Mouse (Mus musculus) intestine, embryonic 16.5 days (tissue): Measurements from ENCODE around the gene Cachd1. TPM values are rescaled to one million over a fixed set of nuclear protein-coding genes. Genes with fewer than 3 reads are reported as not detected.

ENCODE experiments used
- ATAC-seq: fragments of 200-750 bp; cut with Nextera tagmentation; 2 replicates; pipeline ENCODE4 v1.8.0; 2017; ENCODE audit warnings: moderate TSS enrichment, moderate library complexity
- H3K27ac ChIP-seq: fragments of 300-500 bp; sonication (generic); 2 replicates; pipeline ENCODE4 v1.5.1; 2014; ENCODE audit warnings: mild to moderate bottlenecking, low read length
- H3K27me3 ChIP-seq: fragments of 300-500 bp; sonication (generic); replicated peaks from 2 replicates; pipeline ENCODE4 v1.6.1; 2014; ENCODE audit warnings: low read length, control low read depth, mixed read lengths; ENCODE audit not compliant: control insufficient read depth, insufficient read depth
- H3K36me3 ChIP-seq: fragments of 300-500 bp; sonication (generic); 2 replicates; pipeline ENCODE4 v1.6.1; 2014; ENCODE audit warnings: low read length, control low read depth; ENCODE audit not compliant: control insufficient read depth, insufficient read depth
- H3K4me1 ChIP-seq: fragments of 300-500 bp; sonication (generic); 2 replicates; pipeline ENCODE4 v1.6.1; 2014; ENCODE audit warnings: low read length, control low read depth, mixed read lengths; ENCODE audit not compliant: control insufficient read depth, insufficient read depth
- H3K4me2 ChIP-seq: fragments of 300-500 bp; sonication (generic); 2 replicates; pipeline ENCODE4 v1.6.1; 2014; ENCODE audit warnings: low read depth, low read length, control low read depth
- H3K4me3 ChIP-seq: fragments of 300-500 bp; sonication (generic); 2 replicates; pipeline ENCODE4 v1.5.1; 2014; ENCODE audit warnings: mild to moderate bottlenecking, low read length
- H3K9ac ChIP-seq: fragments of 300-500 bp; sonication (generic); 2 replicates; pipeline ENCODE4 v1.6.1; 2014; ENCODE audit warnings: low read depth, low read length
- H3K9me3 ChIP-seq: fragments of 300-500 bp; sonication (generic); 2 replicates; pipeline ENCODE4 v1.6.1; 2016; ENCODE audit warnings: low read length, control low read depth; ENCODE audit not compliant: control insufficient read depth
- WGBS: fragments of 180-500 bp; shearing (Covaris S2); extraction: QIAGEN DNeasy Blood & Tissue Kit; methylation state at CpG from one replicate; pipeline ENCODE4 v1.1.7; 2014; 5-methylcytosine and 5-hydroxymethylcytosine counted together
- polyA plus RNA-seq: library from polyadenylated mRNA; unstranded; fragments of >200 nt; fragmentation: Nextera tagmentation; extraction: Ambion mirVana; gene quantifications from 2 replicates; pipeline ENCODE4 v1.2.1, GENCODE M21; 2015

Gene Cachd1
- polyA plus RNA-seq, 1 experiment from 2014 or later = 7.8 TPM

DNA sequence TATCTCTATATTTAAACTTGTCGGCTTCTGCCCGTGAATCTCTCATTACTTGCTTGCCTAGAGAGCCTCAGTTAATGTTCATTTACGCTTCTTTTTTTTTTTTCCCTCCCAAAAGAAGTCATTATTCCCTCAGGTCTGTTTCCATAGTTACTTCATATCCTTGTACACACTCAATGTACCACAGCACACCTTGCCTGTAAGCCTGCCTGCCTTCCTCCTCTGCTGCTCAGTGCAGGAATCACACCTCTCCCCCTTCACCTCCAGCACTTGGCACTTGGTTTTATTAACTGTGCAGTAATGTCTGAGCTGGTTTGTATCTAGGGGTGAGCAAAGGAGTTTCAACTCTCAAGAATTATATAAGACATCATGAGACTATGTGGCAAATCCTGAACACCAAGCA is 121.5 kb downstream of the Cachd1 start:
- 85% methylated on average over 3 of the region's 3 CpGs for WGBS
- H3K4me1 ChIP-seq = peaks cover 4% of the 10 kb centered on the region
- no peak overlapping the region for H3K4me2 ChIP-seq
- no peak overlapping the region for H3K9ac ChIP-seq
- H3K27me3 ChIP-seq = no peaks in the 10 kb centered on the region
- H3K4me3 ChIP-seq = no peak overlapping the region
- no peak for ATAC-seq
- H3K9me3 ChIP-seq = no peaks in the 10 kb centered on the region
- H3K27ac ChIP-seq = no peak overlapping the region
- no peaks in the 10 kb centered on the region; the same call in 1 of the 2 replicates for H3K36me3 ChIP-seq

DNA sequence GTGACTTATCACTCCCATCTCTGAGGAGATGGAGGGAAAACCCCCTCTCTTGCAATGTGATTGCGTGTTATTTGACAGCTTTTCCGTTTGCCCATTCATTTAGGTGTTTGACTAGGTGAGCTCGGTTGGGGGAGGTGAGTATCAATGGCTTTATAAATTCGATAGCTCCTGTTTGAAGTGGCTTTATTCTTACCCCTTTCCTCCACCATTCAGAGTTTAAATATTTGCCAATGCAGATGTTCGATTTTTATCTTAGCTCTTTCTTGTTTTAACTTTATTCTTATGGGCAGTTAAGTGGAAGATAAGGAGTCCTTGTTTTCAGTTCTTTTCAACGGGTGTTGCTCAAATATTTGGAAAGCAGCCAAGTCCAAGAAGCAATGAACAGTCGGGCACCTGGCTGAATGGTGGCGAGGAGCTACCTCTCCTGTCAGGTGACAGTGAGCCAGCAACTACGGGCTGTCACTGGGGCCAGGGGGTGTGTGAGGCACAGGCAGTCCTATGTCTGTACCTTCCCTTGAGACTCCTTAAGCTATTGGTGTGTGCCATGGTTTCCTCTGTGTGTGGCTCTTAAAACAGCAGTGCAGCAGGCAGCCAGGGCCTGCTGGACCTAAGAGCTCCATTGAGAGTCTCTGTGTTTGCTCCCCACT is 133.3 kb downstream of the Cachd1 start:
- Histone ChIP-seq H3K27me3 (no peaks in the 10 kb centered on the region), H3K36me3 (no peaks in the 10 kb centered on the region), H3K9me3 (no peaks in the 10 kb centered on the region), H3K9ac (peak overlapping the region; percentile 4; the same call in 1 of the 2 replicates), H3K4me1 (peaks cover 34% of the 10 kb centered on the region), H3K4me2 (no peak overlapping the region; the same call in 1 of the 2 replicates), H3K27ac (peak overlapping the region; percentile 74), H3K4me3 (no peak overlapping the region)
- 40% methylated on average over 9 of the region's 9 CpGs for WGBS
- ATAC-seq = peak; percentile 96

DNA sequence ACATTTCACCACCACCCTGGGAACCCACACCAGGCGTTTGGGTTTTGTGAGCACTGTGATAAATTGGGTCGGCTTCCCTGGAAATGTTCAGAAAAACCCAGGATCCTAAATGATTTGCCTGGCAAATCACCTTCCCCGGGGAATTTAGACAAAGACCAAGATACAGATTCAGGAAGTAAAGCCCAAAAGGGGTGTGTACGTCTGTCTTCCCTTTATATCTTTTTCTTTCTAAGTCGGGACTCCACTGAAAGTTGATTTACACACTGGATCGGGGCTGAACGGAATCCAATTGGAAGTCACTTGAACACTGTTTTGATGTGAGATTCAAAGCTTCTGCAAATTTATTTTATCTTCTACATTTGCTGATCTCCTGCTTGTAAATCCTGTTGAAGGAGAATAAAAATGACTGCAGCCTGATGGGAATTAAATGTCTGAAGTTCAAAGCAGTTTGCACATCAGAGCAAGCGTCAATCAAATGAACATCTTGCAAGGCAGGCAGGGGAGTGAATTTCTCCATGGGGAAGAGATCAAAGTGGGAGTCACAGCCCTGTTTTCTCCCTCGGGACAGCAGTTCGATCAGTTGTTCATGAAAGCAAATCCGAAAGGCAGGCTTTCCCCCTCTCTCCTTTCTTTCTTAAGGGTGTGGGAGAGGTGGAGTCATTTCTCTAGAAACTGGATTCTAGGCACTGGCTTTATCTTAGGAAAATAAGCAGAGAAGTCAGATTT is 134.3 kb downstream of the Cachd1 start:
- H3K9ac ChIP-seq = 0 out of 2 replicates have a peak overlapping the region, but pooled peaks have one; percentile 4
- no peak for ATAC-seq
- H3K4me1 ChIP-seq = peaks cover 32% of the 10 kb centered on the region
- peak overlapping the region; percentile 1; the same call in 1 of the 2 replicates for H3K4me2 ChIP-seq
- H3K36me3 ChIP-seq = no peaks in the 10 kb centered on the region
- no peaks in the 10 kb centered on the region for H3K9me3 ChIP-seq
- no peaks in the 10 kb centered on the region for H3K27me3 ChIP-seq
- H3K27ac ChIP-seq = peak overlapping the region; percentile 74
- WGBS = 29% methylated on average over 11 of the region's 11 CpGs
- H3K4me3 ChIP-seq = no peak overlapping the region

DNA sequence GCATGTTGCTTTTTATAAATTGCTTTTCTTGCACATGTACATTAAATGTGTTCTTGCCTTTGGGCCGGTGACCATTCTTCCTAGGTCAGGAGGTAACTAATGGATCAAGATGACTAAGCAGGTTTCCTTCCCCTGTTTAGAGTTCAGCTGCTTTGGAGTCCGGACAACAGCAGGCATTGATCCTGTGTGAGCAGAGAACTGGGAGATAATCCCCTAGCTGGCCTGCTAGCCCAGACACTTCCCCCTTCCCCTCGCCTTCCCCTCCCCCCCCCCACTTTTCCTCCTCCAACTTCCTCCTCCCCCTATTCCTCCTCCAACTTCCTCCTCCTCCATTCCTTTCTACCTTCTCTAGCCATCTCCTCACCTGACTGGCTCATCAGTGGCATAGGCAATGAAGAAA is 135.2 kb downstream of the Cachd1 start:
- 29% methylated on average over 3 of the region's 3 CpGs for WGBS

DNA sequence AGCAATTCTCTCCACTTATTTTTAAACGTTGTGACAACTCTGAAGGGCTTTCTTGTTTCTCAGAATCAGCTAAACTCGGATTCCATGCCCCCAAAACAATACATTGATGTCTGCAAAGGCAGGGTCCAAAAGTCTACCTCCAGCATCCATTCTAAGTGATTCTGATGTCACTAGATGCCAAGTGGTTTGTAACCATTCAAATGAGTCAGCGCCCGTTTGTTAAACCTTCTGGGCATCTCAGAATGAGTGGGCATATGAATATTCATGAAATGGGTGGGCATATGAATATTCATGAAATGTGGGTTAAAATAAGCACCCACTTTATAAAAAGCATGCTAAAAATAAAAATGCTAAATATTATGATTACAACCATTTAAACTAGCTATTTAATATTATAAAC is 137.2 kb downstream of the Cachd1 start:
- H3K9me3 ChIP-seq = no peaks in the 10 kb centered on the region
- ATAC-seq = no peak
- 73% methylated on average over 4 of the region's 4 CpGs for WGBS
- peaks cover 32% of the 10 kb centered on the region for H3K4me1 ChIP-seq
- H3K9ac ChIP-seq = no peak overlapping the region
- H3K36me3 ChIP-seq = no peaks in the 10 kb centered on the region
- no peak overlapping the region for H3K4me3 ChIP-seq
- no peaks in the 10 kb centered on the region for H3K27me3 ChIP-seq
- no peak overlapping the region for H3K4me2 ChIP-seq
- no peak overlapping the region for H3K27ac ChIP-seq

More for the DNA sequence above, 135.2 kb downstream of the Cachd1 start:
- H3K9me3 ChIP-seq = no peaks in the 10 kb centered on the region
- peaks cover 32% of the 10 kb centered on the region for H3K4me1 ChIP-seq
- H3K27me3 ChIP-seq = no peaks in the 10 kb centered on the region
- H3K4me2 ChIP-seq = peak overlapping the region; percentile 20; the same call in 1 of the 2 replicates
- H3K27ac ChIP-seq = peak overlapping the region; percentile 59; the same call in 1 of the 2 replicates
- H3K36me3 ChIP-seq = no peaks in the 10 kb centered on the region
- no peak overlapping the region for H3K4me3 ChIP-seq
- no peak overlapping the region for H3K9ac ChIP-seq
- no peak for ATAC-seq

DNA sequence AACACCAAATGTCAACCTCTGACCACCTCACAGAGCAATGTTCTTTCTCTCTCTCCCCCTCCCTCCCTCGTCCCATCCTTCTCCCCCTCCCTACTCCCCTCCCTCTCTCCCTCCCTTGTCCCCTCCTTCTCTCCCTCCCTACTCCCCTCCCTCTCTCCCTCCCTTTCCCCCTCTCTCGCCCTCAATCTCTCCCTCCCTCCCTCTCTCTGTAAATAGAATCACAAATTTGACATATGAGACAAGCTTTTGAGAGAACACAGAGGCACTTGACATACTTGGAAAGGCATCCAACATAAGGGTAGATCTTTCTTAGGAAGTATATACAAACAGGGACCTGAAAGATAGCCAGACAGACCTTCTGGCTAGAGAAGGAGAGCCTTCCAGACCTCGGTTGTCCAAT is 138.1 kb downstream of the Cachd1 start:
- Histone ChIP-seq H3K9me3 (no peaks in the 10 kb centered on the region), H3K4me3 (no peak overlapping the region), H3K27me3 (no peaks in the 10 kb centered on the region), H3K4me1 (peaks cover 27% of the 10 kb centered on the region), H3K36me3 (no peaks in the 10 kb centered on the region), H3K9ac (no peak overlapping the region), H3K27ac (no peak overlapping the region), H3K4me2 (no peak overlapping the region)
- WGBS = 23% methylated on average over 3 of the region's 3 CpGs
- ATAC-seq = no peak

DNA sequence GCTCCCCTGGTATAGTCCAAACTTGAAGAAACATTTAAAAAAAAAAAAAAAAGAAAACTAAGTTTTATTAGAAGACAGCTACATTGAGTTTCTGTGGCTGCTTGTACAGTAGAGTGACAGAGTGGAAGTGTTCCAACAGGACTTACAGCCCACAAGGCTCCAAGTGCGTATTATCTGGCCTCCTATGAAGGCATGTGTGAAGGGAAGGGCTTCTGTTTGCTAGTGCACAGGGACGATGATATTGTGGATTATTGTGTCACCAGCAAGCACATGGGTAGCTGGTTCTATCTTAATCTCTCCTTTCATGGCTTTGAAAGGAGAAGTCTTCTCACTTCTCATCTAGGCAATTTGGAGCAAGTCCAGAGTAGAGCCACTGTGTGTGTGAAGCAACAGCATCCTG is 138.6 kb downstream of the Cachd1 start:
- Histone ChIP-seq H3K9ac (no peak overlapping the region), H3K4me2 (no peak overlapping the region), H3K4me1 (peaks cover 27% of the 10 kb centered on the region), H3K27ac (no peak overlapping the region), H3K36me3 (no peaks in the 10 kb centered on the region), H3K4me3 (no peak overlapping the region), H3K27me3 (no peaks in the 10 kb centered on the region), H3K9me3 (no peaks in the 10 kb centered on the region)
- WGBS = 56% methylated on average over 2 of the region's 2 CpGs
- no peak for ATAC-seq

DNA sequence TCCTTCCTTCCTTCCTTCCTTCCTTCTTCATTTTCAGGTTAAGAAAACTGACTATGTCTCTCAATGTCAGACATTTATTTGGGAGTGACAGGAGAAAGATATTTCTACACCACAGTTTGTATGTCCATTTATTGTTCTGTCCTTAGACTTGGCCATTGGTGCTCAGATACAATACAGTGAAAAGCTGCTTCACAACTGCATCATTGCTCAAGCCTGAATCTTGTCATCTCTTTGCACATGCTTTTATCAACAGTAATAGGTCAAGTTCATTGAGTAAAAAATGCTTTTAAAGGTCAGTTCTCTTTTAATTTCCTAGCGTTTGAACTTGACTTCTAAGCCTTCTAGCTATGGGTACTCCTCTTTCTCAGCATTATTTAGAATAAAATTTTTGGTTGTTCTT is 141.0 kb downstream of the Cachd1 start:
- ATAC-seq = no peak
- H3K36me3 ChIP-seq = no peaks in the 10 kb centered on the region
- H3K9ac ChIP-seq = no peak overlapping the region
- H3K4me2 ChIP-seq = no peak overlapping the region
- H3K4me1 ChIP-seq = peaks cover 9% of the 10 kb centered on the region; the same call in 1 of the 2 replicates
- no peak overlapping the region for H3K27ac ChIP-seq
- 78% methylated on average over 1 of the region's 1 CpGs for WGBS
- no peaks in the 10 kb centered on the region for H3K9me3 ChIP-seq
- no peaks in the 10 kb centered on the region for H3K27me3 ChIP-seq
- H3K4me3 ChIP-seq = no peak overlapping the region

DNA sequence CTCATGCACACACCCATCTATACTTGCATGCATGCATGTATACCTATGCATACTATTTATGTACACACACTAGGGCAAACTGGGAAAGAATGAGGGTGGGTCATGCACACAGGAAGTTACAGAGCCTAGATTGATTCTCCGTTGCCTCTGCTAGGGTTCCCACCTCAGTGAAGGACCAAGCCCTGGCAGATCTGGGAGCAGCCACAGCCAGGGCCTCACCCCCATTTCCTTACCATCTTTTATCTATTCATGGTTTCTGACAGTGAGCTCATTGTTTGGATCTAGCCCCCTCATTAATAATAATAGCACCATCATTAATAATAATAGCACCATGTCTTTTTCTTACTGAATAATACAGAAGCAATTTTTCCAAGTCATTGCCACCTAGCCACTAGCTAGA is 143.9 kb downstream of the Cachd1 start:
- Histone ChIP-seq H3K4me3 (no peak overlapping the region), H3K27ac (no peak overlapping the region), H3K9me3 (no peaks in the 10 kb centered on the region), H3K27me3 (no peaks in the 10 kb centered on the region), H3K36me3 (no peaks in the 10 kb centered on the region), H3K4me1 (peaks cover 12% of the 10 kb centered on the region; the same call in 1 of the 2 replicates), H3K4me2 (no peak overlapping the region), H3K9ac (no peak overlapping the region)
- no peak for ATAC-seq
- WGBS = 85% methylated on average over 1 of the region's 1 CpGs
